Mouse (Mus musculus): ENCODE measurements around the gene Klhl3.

DNA sequence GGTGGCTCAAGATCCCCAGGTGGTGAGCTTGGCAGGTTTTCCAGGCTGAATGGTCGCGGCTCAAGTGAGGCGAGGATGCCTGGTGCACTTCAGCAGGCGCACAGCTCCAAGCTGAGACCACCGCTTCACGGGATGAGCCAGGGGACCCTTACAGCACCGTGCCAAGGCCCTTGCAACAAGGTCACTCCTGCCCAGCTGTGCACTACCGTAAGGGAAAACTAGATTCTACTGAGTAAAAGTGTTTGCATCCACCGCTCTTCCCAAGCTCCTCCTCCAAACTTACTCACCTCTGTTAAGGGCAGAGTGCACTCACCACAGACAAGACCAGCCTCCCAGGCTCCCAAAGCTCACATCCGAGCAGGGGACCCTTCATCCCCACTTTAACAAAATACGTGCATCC is 29.9 kb downstream of the Klhl3 start:
- TF ChIP-seq CTCF (IDR thresholded peaks at IDR 0.05; ENCODE audit: low read depth, low read length) (no peak), POLR2A (IDR thresholded peaks at IDR 0.05; ENCODE audit: extremely low read depth, insufficient read depth, low read length) (no peak)
